Mouse (Mus musculus): ENCODE data around the gene Tmc8.

DNA sequence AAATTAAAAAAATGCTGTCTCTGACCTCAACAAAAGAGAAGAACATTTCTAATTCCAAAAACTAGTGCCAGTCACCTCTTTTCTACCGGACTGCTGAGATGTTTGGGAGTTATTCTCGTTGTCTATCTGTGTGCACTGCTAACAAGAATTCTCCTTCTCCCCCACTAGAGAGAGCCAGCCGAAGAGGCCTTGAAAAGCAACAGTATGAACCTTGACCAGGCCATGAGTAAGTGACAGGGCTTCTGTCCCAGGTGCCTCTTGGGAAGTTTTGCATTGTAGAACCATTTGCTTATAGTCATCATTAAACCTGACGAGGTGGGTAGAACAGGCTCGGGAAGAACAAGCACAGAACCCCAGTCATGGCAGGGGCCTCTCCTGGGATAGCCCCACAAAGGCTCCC, 43.8 kb upstream of the Tmc8 start:
- TF ChIP-seq GATA1 (IDR thresholded peaks at IDR 0.05; ENCODE audit: low read length) (no peak), TAL1 (IDR thresholded peaks at IDR 0.05; ENCODE audit: low read length) (no peak)

Data from erythroblast, embryonic 14.5 days (primary cell).